Comparison of ENCODE assay signal across 9 mouse cellular contexts in the genomic region with DNA sequence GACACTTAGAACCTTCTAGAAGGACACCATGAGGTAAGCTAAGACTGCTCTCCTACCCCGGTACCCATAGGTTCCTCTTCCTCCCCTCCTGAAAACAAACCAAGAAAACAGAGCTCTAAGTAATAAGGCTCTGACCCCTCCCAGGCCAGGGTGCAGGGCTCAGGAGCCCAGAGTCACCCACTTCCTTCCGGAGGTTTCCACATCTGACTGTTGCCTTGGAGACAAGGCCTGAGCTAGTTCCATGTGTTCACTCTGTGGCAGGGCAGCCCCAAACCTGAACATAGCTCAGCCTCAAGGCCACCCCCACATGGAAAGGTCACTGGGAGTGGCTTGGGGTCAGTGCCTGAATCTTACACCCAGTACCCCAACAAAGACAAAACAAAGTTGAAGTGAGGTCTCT. TPM values are rescaled to one million over a fixed set of nuclear protein-coding genes. Genes with fewer than 3 reads are reported as not detected.
DNase-seq lines count a peak whose midpoint lies in the region; ATAC-seq and TF ChIP-seq lines count a peak whose summit lies in the region.
"Had no signal": no experiment of that assay in that cellular context is flagged by ENCODE, and none has a peak within 500 bp of the region (broad histone marks: within the 10 kb centered on the region; RNA-seq: fewer than 3 reads in every experiment).

No protein-coding gene starts in this region.

- H3K9me3 ChIP-seq in liver, embryonic 16.5 days (replicated peaks; ENCODE audit: control insufficient read depth, low read length): no peaks in the 10 kb centered on the region
- no peaks in the 10 kb centered on the region for H3K9me3 ChIP-seq in hindbrain, embryonic 14.5 days (ENCODE audit: control insufficient read depth, low read length)
- H3K9me3 ChIP-seq in hindbrain, embryonic 16.5 days (ENCODE audit: control insufficient read depth, low read length): no peaks in the 10 kb centered on the region
- H3K9me3 ChIP-seq: limb, embryonic 15.5 days had no signal

- H3K4me1 ChIP-seq in liver, embryonic 16.5 days (ENCODE audit: control insufficient read depth, low read depth, low read length): peaks cover 86% of the 10 kb centered on the region
- peaks cover 71% of the 10 kb centered on the region; the same call in 1 of the 2 replicates for H3K4me1 ChIP-seq in spleen, adult 2 months (ENCODE audit: control insufficient read depth, insufficient read depth, insufficient read length)
- H3K4me1 ChIP-seq in hindbrain, embryonic 14.5 days (replicated peaks; ENCODE audit: control insufficient read depth, insufficient read depth, low read length): peaks cover 8% of the 10 kb centered on the region
- H3K4me1 ChIP-seq in hindbrain, embryonic 16.5 days (ENCODE audit: control insufficient read depth, insufficient read depth, low read depth, low read length): peaks cover 18% of the 10 kb centered on the region

- no peaks in the 10 kb centered on the region for H3K27me3 ChIP-seq in liver, embryonic 16.5 days (ENCODE audit: control insufficient read depth, insufficient read depth, low read depth, low read length)
- no peaks in the 10 kb centered on the region for H3K27me3 ChIP-seq in spleen, adult 2 months (ENCODE audit: control insufficient read depth, insufficient read depth, low read length)
- H3K27me3 ChIP-seq in hindbrain, embryonic 14.5 days (ENCODE audit: control insufficient read depth, insufficient read depth, low read length): no peaks in the 10 kb centered on the region
- no peaks in the 10 kb centered on the region for H3K27me3 ChIP-seq in hindbrain, embryonic 16.5 days (replicated peaks; ENCODE audit: control insufficient read depth, insufficient read depth, low read length)
- H3K27me3 ChIP-seq: limb, embryonic 15.5 days had no signal

- peak; percentile 82 to 83 for DNase-seq in B cell, adult 2 months
- peak; percentile 93 for DNase-seq in T-cell, adult 2 months (ENCODE audit: low spot score)
- peak; percentile 53 for DNase-seq in heart, postnatal 25 days (ENCODE audit: low spot score)
- DNase-seq in spleen, adult 2 months (ENCODE audit: low read depth in 1 of 2, low spot score in 2 of 2): peak; percentile 90 to 93
- no peak for DNase-seq in layer of hippocampus, adult 8-10 months (ENCODE audit: low spot score in 2 of 2)
- no peak for DNase-seq in hindbrain, embryonic 14.5 days (ENCODE audit: low spot score)

- peak overlapping the region; percentile 83 for H3K27ac ChIP-seq in liver, embryonic 16.5 days (ENCODE audit: low read length)
- H3K27ac ChIP-seq in spleen, adult 2 months (ENCODE audit: insufficient read depth, low read length): peak overlapping the region; percentile 99
- H3K27ac ChIP-seq in hindbrain, embryonic 14.5 days: no peak overlapping the region
- H3K27ac ChIP-seq in hindbrain, embryonic 16.5 days (ENCODE audit: low read depth, low read length): no peak overlapping the region

- peak overlapping the region; percentile 34 for H3K9ac ChIP-seq in liver, embryonic 16.5 days (ENCODE audit: low read depth, low read length)
- no peak overlapping the region for H3K9ac ChIP-seq in hindbrain, embryonic 14.5 days
- H3K9ac ChIP-seq in hindbrain, embryonic 16.5 days (ENCODE audit: low read depth, low read length): no peak overlapping the region
- H3K9ac ChIP-seq: limb, embryonic 15.5 days had no signal

- intact Hi-C loops in heart, postnatal 25 days (cut with DNase I): no loop called here

- peak overlapping the region; percentile 25; the same call in 1 of the 2 replicates for H3K4me2 ChIP-seq in liver, embryonic 16.5 days (ENCODE audit: low read depth, low read length)
- no peak overlapping the region for H3K4me2 ChIP-seq in hindbrain, embryonic 14.5 days (replicated peaks)
- H3K4me2 ChIP-seq in hindbrain, embryonic 16.5 days (ENCODE audit: low read length): no peak overlapping the region
- H3K4me2 ChIP-seq: limb, embryonic 15.5 days had no signal

- peaks cover 10% of the 10 kb centered on the region for H3K36me3 ChIP-seq in liver, embryonic 16.5 days (ENCODE audit: control insufficient read depth, insufficient read depth)
- H3K36me3 ChIP-seq in spleen, adult 2 months (ENCODE audit: control insufficient read depth, insufficient read depth, low read length): peaks cover 14% of the 10 kb centered on the region
- H3K36me3 ChIP-seq in hindbrain, embryonic 14.5 days (replicated peaks; ENCODE audit: control insufficient read depth, insufficient read depth): peaks cover 38% of the 10 kb centered on the region
- H3K36me3 ChIP-seq in hindbrain, embryonic 16.5 days (ENCODE audit: control insufficient read depth, insufficient read depth, low read length): peaks cover 2% of the 10 kb centered on the region

- WGBS in liver, embryonic 16.5 days (ENCODE audit: insufficient replicate concordance): 16% methylated on average over 2 of the region's 2 CpGs
- 3% methylated on average over 2 of the region's 2 CpGs for WGBS in spleen, adult 2 months
- 84% methylated on average over 2 of the region's 2 CpGs for WGBS in hindbrain, embryonic 14.5 days
- 83% methylated on average over 2 of the region's 2 CpGs for WGBS in hindbrain, embryonic 16.5 days

- TF ChIP-seq CTCF in spleen, adult 2 months (IDR thresholded peaks at IDR 0.05; ENCODE audit: extremely low read depth, insufficient read depth, insufficient read length, insufficient replicate concordance): no peak

- no peak overlapping the region for H3K4me3 ChIP-seq in liver, embryonic 16.5 days (ENCODE audit: low read depth, low read length)
- H3K4me3 ChIP-seq in spleen, adult 2 months (ENCODE audit: extremely low read depth, insufficient read depth, insufficient read length): peak overlapping the region; percentile 19; the same call in 1 of the 2 replicates
- no peak overlapping the region for H3K4me3 ChIP-seq in hindbrain, embryonic 14.5 days (replicated peaks; ENCODE audit: low read length)
- no peak overlapping the region for H3K4me3 ChIP-seq in hindbrain, embryonic 16.5 days (ENCODE audit: low read length)
- H3K4me3 ChIP-seq: limb, embryonic 15.5 days had no signal

- TF ChIP-seq POLR2A in spleen, adult 2 months (IDR thresholded peaks at IDR 0.05; ENCODE audit: low read depth, low read length): peak; percentile 52; the same call in 1 of the 2 replicates

- peak; percentile 25 for ATAC-seq in liver, embryonic 16.5 days (ENCODE audit: low read depth)
- ATAC-seq in hindbrain, embryonic 14.5 days (ENCODE audit: low FRiP score): no peak
- ATAC-seq in hindbrain, embryonic 16.5 days: no peak

RNA-seq across cellular contexts. Expression of a gene that starts 6.6 kb away (rescaled TPM):
- 1 to 10 TPM; 8.2 to 8.9 TPM for total RNA-seq in heart, postnatal 25 days (2021)
- 26.1 and 27.4 TPM in 2 replicates for polyA plus RNA-seq in liver, embryonic 16.5 days (2015; fragmentation: Nextera tagmentation; extraction: Ambion mirVana)
- 130 and 156 TPM in 2 replicates for polyA plus RNA-seq in spleen, adult 2 months (2012; rRNA removed)
- total RNA-seq in layer of hippocampus, adult 8-10 months (2022): 10 to 100 TPM; 13.8 to 18.0 (median 15.0) TPM
- polyA plus RNA-seq in hindbrain, embryonic 14.5 days (2014; fragmentation: Nextera tagmentation; extraction: Ambion mirVana): 45.3 and 47.1 TPM in 2 replicates
- polyA plus RNA-seq in hindbrain, embryonic 16.5 days (2015; fragmentation: Nextera tagmentation; extraction: Ambion mirVana): 56.9 and 59.5 TPM in 2 replicates

RNA-seq across cellular contexts. Expression of a gene that starts 6.8 kb away (rescaled TPM):
- total RNA-seq in heart, postnatal 25 days (2021): 1 to 10 TPM; 2.6 to 3.4 TPM
- polyA plus RNA-seq in liver, embryonic 16.5 days (2015; fragmentation: Nextera tagmentation; extraction: Ambion mirVana): 9.3 and 10.4 TPM in 2 replicates
- polyA plus RNA-seq in spleen, adult 2 months (2012; rRNA removed): 49.0 and 60.8 TPM in 2 replicates
- 10 to 100 TPM; 56.6 to 73.2 (median 69.8) TPM for total RNA-seq in layer of hippocampus, adult 8-10 months (2022)
- polyA plus RNA-seq in hindbrain, embryonic 14.5 days (2014; fragmentation: Nextera tagmentation; extraction: Ambion mirVana): 20.0 and 20.4 TPM in 2 replicates
- 43.7 and 50.4 TPM in 2 replicates for polyA plus RNA-seq in hindbrain, embryonic 16.5 days (2015; fragmentation: Nextera tagmentation; extraction: Ambion mirVana)

RNA-seq across cellular contexts. Expression of a gene that starts 17.3 kb away (rescaled TPM):
- total RNA-seq in heart, postnatal 25 days (2021): 100 to 1,000 TPM; 158 to 181 TPM
- 41.5 and 54.4 TPM in 2 replicates for polyA plus RNA-seq in liver, embryonic 16.5 days (2015; fragmentation: Nextera tagmentation; extraction: Ambion mirVana)
- polyA plus RNA-seq in spleen, adult 2 months (2012; rRNA removed): 351 and 533 TPM in 2 replicates
- total RNA-seq in layer of hippocampus, adult 8-10 months (2022): 10 to 100 TPM; 41.9 to 50.0 (median 45.1) TPM
- polyA plus RNA-seq in hindbrain, embryonic 14.5 days (2014; fragmentation: Nextera tagmentation; extraction: Ambion mirVana): 53.8 and 60.2 TPM in 2 replicates
- 35.6 and 55.7 TPM in 2 replicates for polyA plus RNA-seq in hindbrain, embryonic 16.5 days (2015; fragmentation: Nextera tagmentation; extraction: Ambion mirVana)

RNA-seq across cellular contexts. Expression of a gene that starts 38.3 kb away (rescaled TPM):
- total RNA-seq in heart, postnatal 25 days (2021): 10 to 100 TPM; 41.5 to 45.8 TPM
- polyA plus RNA-seq in liver, embryonic 16.5 days (2015; fragmentation: Nextera tagmentation; extraction: Ambion mirVana): 2.8 and 5.1 TPM in 2 replicates
- 49.5 and 66.1 TPM in 2 replicates for polyA plus RNA-seq in spleen, adult 2 months (2012; rRNA removed)
- total RNA-seq in layer of hippocampus, adult 8-10 months (2022): 100 to 1,000 TPM in 2 of 4 experiments, 10 to 100 TPM in 2; 92.1 to 103 (median 97.9) TPM
- polyA plus RNA-seq in hindbrain, embryonic 14.5 days (2014; fragmentation: Nextera tagmentation; extraction: Ambion mirVana): 83.2 and 83.7 TPM in 2 replicates
- polyA plus RNA-seq in hindbrain, embryonic 16.5 days (2015; fragmentation: Nextera tagmentation; extraction: Ambion mirVana): 21.2 and 83.2 TPM in 2 replicates

RNA-seq across cellular contexts. Expression of a gene that starts 46.9 kb away (rescaled TPM):
- 10 to 100 TPM; 39.8 to 44.2 TPM for total RNA-seq in heart, postnatal 25 days (2021)
- polyA plus RNA-seq in liver, embryonic 16.5 days (2015; fragmentation: Nextera tagmentation; extraction: Ambion mirVana): 20.9 and 21.2 TPM in 2 replicates
- polyA plus RNA-seq in spleen, adult 2 months (2012; rRNA removed): 92.5 and 111 TPM in 2 replicates
- 100 to 1,000 TPM; 136 to 163 (median 147) TPM for total RNA-seq in layer of hippocampus, adult 8-10 months (2022)
- polyA plus RNA-seq in hindbrain, embryonic 14.5 days (2014; fragmentation: Nextera tagmentation; extraction: Ambion mirVana): 112 and 114 TPM in 2 replicates
- polyA plus RNA-seq in hindbrain, embryonic 16.5 days (2015; fragmentation: Nextera tagmentation; extraction: Ambion mirVana): 102 and 105 TPM in 2 replicates

Comparison
In these comparisons a context has a peak if more than half of its experiments do, and no peak if none do; other contexts are left out.
1. DNase-seq: peak in B cell, adult 2 months (2 of 2), T-cell, adult 2 months (single experiment), heart, postnatal 25 days (single experiment) and spleen, adult 2 months (2 of 2); none in layer of hippocampus, adult 8-10 months (0 of 2) and hindbrain, embryonic 14.5 days (single experiment).
2. H3K27ac ChIP-seq: peak in liver, embryonic 16.5 days (single experiment) and spleen, adult 2 months (single experiment); none in hindbrain, embryonic 14.5 days (single experiment) and hindbrain, embryonic 16.5 days (single experiment).